Mouse (Mus musculus) ES-E14 (cell line): Measurements from ENCODE around the gene Pcbp1. TPM values are rescaled to one million over a fixed set of nuclear protein-coding genes. Genes with fewer than 3 reads are reported as not detected.

Experiments used
- DNase-seq: peaks from one replicate; pipeline ENCODE4 v3.0.0-alpha.2; 2013; ENCODE audit warnings: low read depth, low spot score
- H3K27ac ChIP-seq: 2 replicates; pipeline ENCODE4 v1.5.1; 2012; ENCODE audit warnings: low read depth, mild to moderate bottlenecking, low read length, moderate library complexity, mixed read lengths; ENCODE audit not compliant: poor library complexity, insufficient read depth, severe bottlenecking
- H3K36me3 ChIP-seq: 2 replicates; pipeline ENCODE4 v1.6.1; 2012; ENCODE audit warnings: mild to moderate bottlenecking, low read length, moderate library complexity, mixed read lengths; ENCODE audit not compliant: control insufficient read depth, poor library complexity, insufficient read depth, severe bottlenecking
- H3K4me1 ChIP-seq, 2 experiments: fragments of 150-350 bp in 1 of 2; sonication (generic) in 1 of 2; 2 replicates each; pipeline ENCODE4 v1.6.1; 2012; ENCODE audit warnings: low read length in 2 of 2, mild to moderate bottlenecking in 1 of 2, mixed read lengths in 1 of 2; ENCODE audit not compliant: control insufficient read depth in 2 of 2, insufficient read depth in 2 of 2, poor library complexity in 1 of 2
- H3K4me3 ChIP-seq, 2 experiments: fragments of 150-350 bp in 1 of 2; sonication (generic) in 1 of 2; 2 replicates each; pipeline ENCODE4 v1.5.1; 2012; ENCODE audit warnings: low read length in 2 of 2, low read depth in 1 of 2, mild to moderate bottlenecking in 1 of 2, mixed read lengths in 1 of 2; ENCODE audit not compliant: insufficient read depth in 1 of 2, poor library complexity in 1 of 2, severe bottlenecking in 1 of 2
- H3K9ac ChIP-seq: 2 replicates; pipeline ENCODE4 v1.6.1; 2012; ENCODE audit warnings: low read depth, mild to moderate bottlenecking, low read length, mixed read lengths; ENCODE audit not compliant: poor library complexity, insufficient read depth, severe bottlenecking
- H3K9me3 ChIP-seq: fragments of 150-350 bp; sonication (generic); 2 replicates; pipeline ENCODE4 v1.6.1; 2012; ENCODE audit warnings: low read depth, mild to moderate bottlenecking, low read length; ENCODE audit not compliant: control insufficient read depth, insufficient read depth
- CHD2 ChIP-seq: IDR thresholded peaks from 2 replicates; pipeline ENCODE4 v1.6.1; 2014; ENCODE audit warnings: mild to moderate bottlenecking, low read depth, low read length, inconsistent platforms
- HCFC1 ChIP-seq: IDR thresholded peaks from 2 replicates; pipeline ENCODE4 v1.6.1; 2012; ENCODE audit warnings: low read length, inconsistent platforms, borderline replicate concordance; ENCODE audit not compliant: insufficient read depth
- MAFK ChIP-seq: IDR thresholded peaks from 2 replicates; pipeline ENCODE4 v1.6.1; 2014; ENCODE audit warnings: mild to moderate bottlenecking, low read depth, low read length, inconsistent platforms; ENCODE audit not compliant: insufficient read depth
- ZC3H11A ChIP-seq: IDR thresholded peaks from 2 replicates; pipeline ENCODE4 v1.6.1; 2012; ENCODE audit warnings: low read depth, mild to moderate bottlenecking, inconsistent platforms, low read length, borderline replicate concordance
- ZNF384 ChIP-seq: IDR thresholded peaks from 2 replicates; pipeline ENCODE4 v1.6.1; 2012; ENCODE audit warnings: low read depth, low read length, inconsistent platforms
- in situ Hi-C, 2 experiments: fragments of 600-800 bp; cut with MboI; formaldehyde crosslinking; loops; one replicate each; pipeline ENCODE4 v1.15.1; 2025; ENCODE audit warnings: low sequenced_read_pairs in 2 of 2, inconsistent platforms in 1 of 2; ENCODE audit not compliant: unreplicated experiment in 2 of 2
- total RNA-seq: library from RNA; depleted of rRNA; stranded (reverse); fragments of 300-350 nt; gene quantifications from 2 replicates; pipeline ENCODE4 v1.2.3, GENCODE M21; 2012

The Pcbp1 gene
- total RNA-seq, 1 experiment, result 102 TPM

DNA sequence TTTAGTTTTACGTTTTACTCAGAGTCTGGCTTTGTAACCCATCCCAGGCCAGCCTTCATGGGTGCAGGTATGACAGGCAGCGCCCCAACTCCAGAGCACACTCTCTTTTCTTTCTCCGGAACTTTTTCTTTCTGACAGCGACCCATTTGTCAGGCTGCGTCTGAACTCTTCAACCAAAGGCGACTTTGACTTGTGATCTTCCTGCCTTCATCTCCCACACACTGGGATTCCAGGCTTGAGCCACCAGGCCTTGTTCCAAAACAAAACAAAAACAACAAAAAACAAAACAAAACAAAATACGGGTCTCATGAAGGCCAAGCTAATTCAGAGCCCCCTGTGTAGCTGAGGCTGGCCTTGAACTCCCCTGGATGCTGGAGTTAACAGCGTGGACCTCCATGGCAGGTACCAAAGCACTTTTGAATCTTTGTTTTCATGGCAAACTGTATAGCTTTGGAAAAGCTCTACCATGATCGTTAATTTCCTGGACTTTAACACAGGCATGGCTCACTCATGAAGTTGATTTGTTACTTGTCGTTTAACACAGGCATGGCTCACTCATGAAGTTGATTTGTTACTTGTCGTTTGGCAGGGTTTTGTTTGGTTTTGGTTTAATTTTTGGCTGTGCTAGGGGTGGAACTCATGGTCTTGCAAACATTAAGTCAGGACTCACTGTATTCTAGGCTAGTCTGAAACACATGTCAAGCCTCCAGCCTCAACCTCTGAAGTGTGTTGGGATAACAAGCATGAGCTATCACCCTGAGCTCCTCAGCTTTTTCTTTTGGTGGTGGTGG is 28.0 kb downstream of the Pcbp1 start:
- Histone ChIP-seq H3K36me3 (no peaks in the 10 kb centered on the region), H3K27ac (peak overlapping the region; percentile 94; the same call in 1 of the 2 replicates), H3K4me3 (peak overlapping the region; percentile 68 to 69), H3K9ac (peak overlapping the region; percentile 33; the same call in 1 of the 2 replicates), H3K9me3 (no peaks in the 10 kb centered on the region), H3K4me1 (peaks cover 11 to 18% of the 10 kb centered on the region in 2 experiments; a peak in 3 of 4 replicates)
- no peak for DNase-seq
- TF ChIP-seq HCFC1 (no peak), ZNF384 (no peak), CHD2 (no peak), ZC3H11A (no peak), MAFK (no peak)
- in situ Hi-C loops, result no loop called here

DNA sequence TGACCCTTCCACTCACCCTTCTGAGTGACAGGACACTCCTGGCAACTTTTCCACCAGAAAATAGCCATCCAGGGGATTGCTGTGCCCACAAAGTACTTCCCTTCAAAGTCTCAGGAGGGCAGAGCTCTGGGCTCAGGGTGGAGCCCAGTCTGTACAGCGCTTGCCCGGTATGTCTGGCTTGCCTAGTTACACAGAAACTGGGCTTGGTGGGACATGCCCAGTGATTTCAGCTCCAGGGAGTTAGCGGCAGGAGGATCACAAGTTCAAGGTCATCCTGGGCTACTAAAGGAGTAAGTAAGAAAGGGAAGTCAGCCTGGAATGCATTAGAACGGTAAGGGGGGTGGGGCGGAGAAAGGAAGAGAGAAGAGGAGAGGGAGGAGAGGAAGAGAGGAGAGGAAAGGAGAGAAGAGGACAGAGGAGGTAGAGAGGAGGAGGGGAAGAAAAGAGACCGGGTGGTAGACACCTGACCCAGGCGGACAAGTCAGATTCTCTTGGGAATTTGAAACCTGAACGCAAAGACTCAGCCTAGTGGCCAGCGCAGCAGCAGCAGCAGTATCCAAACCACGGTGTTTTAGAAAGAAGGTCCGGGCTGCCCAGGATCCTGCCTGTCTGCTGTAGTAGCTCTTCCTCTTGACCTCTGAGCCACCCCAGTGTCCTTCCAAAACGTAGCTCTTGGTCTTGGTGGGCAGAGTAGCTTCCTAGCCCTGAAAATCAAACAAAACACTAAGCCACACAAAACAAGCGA is 28.9 kb downstream of the Pcbp1 start:
- H3K36me3 ChIP-seq, result no peaks in the 10 kb centered on the region
- 0 out of 2 replicates have a peak, but pooled peaks have one; percentile 29 for TF ChIP-seq CHD2
- no peak for TF ChIP-seq ZNF384
- in situ Hi-C loops, result no loop called here
- peak overlapping the region; percentile 76 for H3K9ac ChIP-seq
- peak overlapping the region; percentile 68 to 69 for H3K4me3 ChIP-seq
- peak overlapping the region; percentile 94 for H3K27ac ChIP-seq
- H3K4me1 ChIP-seq, result peaks cover 11 to 18% of the 10 kb centered on the region in 2 experiments; a peak in 3 of 4 replicates
- DNase-seq, result peak; percentile 68
- H3K9me3 ChIP-seq, result no peaks in the 10 kb centered on the region

- in situ Hi-C loops, result no loop called here
- H3K27ac ChIP-seq, result peak overlapping the region; percentile 94
- no peaks in the 10 kb centered on the region for H3K9me3 ChIP-seq
- H3K4me3 ChIP-seq, result peak overlapping the region; percentile 68 to 69
- peak overlapping the region; percentile 76 for H3K9ac ChIP-seq
- H3K36me3 ChIP-seq, result no peaks in the 10 kb centered on the region
- TF ChIP-seq MAFK, result no peak
- TF ChIP-seq HCFC1, result no peak
- TF ChIP-seq ZNF384, result no peak
- TF ChIP-seq ZC3H11A, result no peak
- TF ChIP-seq CHD2, result no peak
- DNase-seq, result no peak
- peaks cover 11 to 18% of the 10 kb centered on the region in 2 experiments; a peak in 3 of 4 replicates for H3K4me1 ChIP-seq
Observed at GRCm38 (mm10) chr6:86496585-86496984, 29.5 kb downstream of the Pcbp1 start.

- Histone ChIP-seq H3K27ac (peak overlapping the region; percentile 94), H3K36me3 (no peaks in the 10 kb centered on the region), H3K9ac (peak overlapping the region; percentile 76; the same call in 1 of the 2 replicates), H3K4me3 (peak overlapping the region; percentile 68 to 69), H3K4me1 (peaks cover 11 to 18% of the 10 kb centered on the region in 2 experiments; a peak in 3 of 4 replicates), H3K9me3 (no peaks in the 10 kb centered on the region)
- TF ChIP-seq MAFK (no peak), CHD2 (no peak), ZC3H11A (no peak), HCFC1 (no peak), ZNF384 (no peak)
- no peak for DNase-seq
- in situ Hi-C loops, result no loop called here
Observed at GRCm38 (mm10) chr6:86496127-86496526, 30.0 kb downstream of the Pcbp1 start.
